15 mouse cellular contexts compared by ENCODE assay signal in genomic region chr3:145224040-145224439, GRCm38 (mm10).
"Had no signal": no experiment of that assay in that cellular context is flagged by ENCODE, and none has a peak within 500 bp of the region (broad histone marks: within the 10 kb centered on the region; RNA-seq: fewer than 3 reads in every experiment).

No protein-coding gene starts in this region.

- ATAC-seq: liver, postnatal 0 days; midbrain, embryonic 13.5 days; midbrain, embryonic 15.5 days had no signal

- DNase-seq: liver, postnatal 0 days; lung, adult 2 months; lung, postnatal 10 days; right cerebral cortex, postnatal 25 days; thymus, adult 18-20 months; thymus, postnatal 14 days; thymus, postnatal 36 days had no signal

- H3K4me3 ChIP-seq: liver, embryonic 15.5 days; megakaryocyte, embryonic 14.5 days; midbrain, embryonic 13.5 days; midbrain, embryonic 15.5 days; neural tube, embryonic 12.5 days; stomach, embryonic 15.5 days had no signal

- H3K27ac ChIP-seq: liver, embryonic 15.5 days; macrophage; midbrain, embryonic 13.5 days; midbrain, embryonic 15.5 days; neural tube, embryonic 12.5 days; stomach, embryonic 15.5 days; stomach, postnatal 0 days had no signal
